Mouse (Mus musculus) forebrain, embryonic 16.5 days (tissue): Measurements from ENCODE around the gene Abr. TPM values are rescaled to one million over a fixed set of nuclear protein-coding genes. Genes with fewer than 3 reads are reported as not detected.

Experiments used
- ATAC-seq: fragments of 200-750 bp; cut with Nextera tagmentation; 2 replicates; pipeline ENCODE4 v1.8.0; 2017; ENCODE audit warnings: mild to moderate bottlenecking, moderate library complexity
- H3K27ac ChIP-seq: fragments of 300-500 bp; sonication (generic); 2 replicates; pipeline ENCODE4 v1.5.1; 2014; ENCODE audit warnings: low read length, control low read depth
- H3K27me3 ChIP-seq: fragments of 300-500 bp; sonication (generic); replicated peaks from 2 replicates; pipeline ENCODE4 v1.6.1; 2014; ENCODE audit warnings: low read length; ENCODE audit not compliant: control insufficient read depth, insufficient read depth
- H3K36me3 ChIP-seq: fragments of 300-500 bp; sonication (generic); 2 replicates; pipeline ENCODE4 v1.6.1; 2014; ENCODE audit not compliant: control insufficient read depth, insufficient read depth
- H3K4me1 ChIP-seq: fragments of 300-500 bp; sonication (generic); replicated peaks from 2 replicates; pipeline ENCODE4 v1.6.1; 2014; ENCODE audit warnings: low read length; ENCODE audit not compliant: control insufficient read depth, insufficient read depth
- H3K4me2 ChIP-seq: fragments of 300-500 bp; sonication (generic); 2 replicates; pipeline ENCODE4 v1.6.1; 2014; ENCODE audit warnings: mild to moderate bottlenecking, low read length, control low read depth
- H3K4me3 ChIP-seq: fragments of 300-500 bp; sonication (generic); replicated peaks from 2 replicates; pipeline ENCODE4 v1.5.1; 2014; ENCODE audit warnings: mild to moderate bottlenecking, low read length, control low read depth
- H3K9ac ChIP-seq: fragments of 300-500 bp; sonication (generic); replicated peaks from 2 replicates; pipeline ENCODE4 v1.6.1; 2014; ENCODE audit warnings: low read depth, low read length, control low read depth
- H3K9me3 ChIP-seq: fragments of 300-500 bp; sonication (generic); 2 replicates; pipeline ENCODE4 v1.6.1; 2016; ENCODE audit warnings: low read length; ENCODE audit not compliant: control insufficient read depth
- WGBS: fragments of 180-500 bp; shearing (Covaris S2); extraction: QIAGEN DNeasy Blood & Tissue Kit; methylation state at CpG from one replicate; pipeline ENCODE4 v1.1.7; 2014; 5-methylcytosine and 5-hydroxymethylcytosine counted together
- polyA plus RNA-seq: library from polyadenylated mRNA; unstranded; fragments of >200 nt; fragmentation: Nextera tagmentation; extraction: Ambion mirVana; gene quantifications from 2 replicates; pipeline ENCODE4 v1.2.1, GENCODE M21; 2015

The Abr gene
- polyA plus RNA-seq, 1 experiment from 2014 or later, result 121 TPM

DNA sequence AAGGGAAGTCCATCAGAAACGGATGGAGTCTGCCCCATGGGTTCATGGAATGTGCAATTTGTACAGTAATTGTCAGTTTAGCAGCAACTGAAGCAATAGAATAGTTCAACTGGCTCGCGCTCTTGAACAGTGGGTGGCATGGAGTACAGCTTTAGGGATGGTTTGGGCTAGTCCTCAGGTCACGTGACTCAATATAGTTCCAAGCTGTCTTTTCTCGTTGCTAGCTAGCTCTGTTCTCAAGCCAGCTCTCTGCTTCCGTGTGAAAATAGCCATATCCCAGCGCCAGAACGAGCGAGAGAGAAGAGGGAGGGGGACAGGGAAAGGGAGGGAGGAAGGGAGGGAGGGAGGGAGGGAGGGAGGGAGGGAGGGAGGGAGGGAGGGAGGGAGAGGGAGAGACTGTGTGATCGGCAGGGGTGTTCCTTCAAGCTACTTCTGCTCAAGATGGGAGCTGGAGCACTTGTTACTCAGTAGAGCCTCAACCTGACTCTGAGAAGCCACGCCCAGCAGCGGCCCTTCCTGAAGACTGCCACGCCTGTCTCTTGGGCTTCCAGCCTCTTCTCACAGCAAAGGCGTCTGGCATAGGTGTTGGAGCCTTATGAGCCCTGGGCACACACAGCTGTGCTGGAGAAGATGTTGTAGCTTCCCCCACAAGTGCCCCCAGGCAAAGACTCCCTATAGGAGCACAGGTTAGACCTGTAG, 28.9 kb upstream of the Abr start:
- H3K27ac ChIP-seq, result no peak overlapping the region
- no peak overlapping the region for H3K9ac ChIP-seq
- H3K4me3 ChIP-seq, result no peak overlapping the region
- no peaks in the 10 kb centered on the region for H3K9me3 ChIP-seq
- H3K4me1 ChIP-seq, result peaks cover 13% of the 10 kb centered on the region
- H3K4me2 ChIP-seq, result no peak overlapping the region
- peaks cover 15% of the 10 kb centered on the region for H3K27me3 ChIP-seq
- 53% methylated on average over 11 of the region's 14 CpGs for WGBS
- no peaks in the 10 kb centered on the region for H3K36me3 ChIP-seq
- ATAC-seq, result no peak

DNA sequence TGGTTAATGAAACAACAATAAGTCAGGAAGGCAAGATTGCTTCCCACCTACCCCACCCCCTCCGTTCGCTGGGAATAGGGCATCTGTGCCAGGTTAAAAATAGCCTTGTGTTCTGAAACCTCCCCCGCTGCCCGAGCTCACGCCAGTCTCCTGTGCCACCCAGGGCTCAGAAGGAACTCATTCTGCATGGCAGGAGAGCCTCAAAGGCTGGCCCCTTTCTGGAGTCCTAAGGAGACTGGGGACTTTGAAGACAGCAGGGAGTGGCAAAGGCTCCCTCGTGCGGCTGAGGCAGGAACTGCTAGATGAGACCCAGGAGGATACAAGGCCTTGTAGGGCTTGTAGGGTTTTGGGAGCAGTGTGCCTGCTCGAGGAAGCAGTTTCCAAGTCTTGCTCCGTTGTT, 25.4 kb upstream of the Abr start:
- Histone ChIP-seq H3K27ac (peak overlapping the region; percentile 41; the same call in 1 of the 2 replicates), H3K4me2 (peak overlapping the region; percentile 40), H3K4me3 (peak overlapping the region; percentile 13; the same call in 1 of the 2 replicates), H3K27me3 (peaks cover 14% of the 10 kb centered on the region; the same call in 1 of the 2 replicates), H3K36me3 (no peaks in the 10 kb centered on the region), H3K9me3 (no peaks in the 10 kb centered on the region), H3K9ac (no peak overlapping the region), H3K4me1 (peaks cover 22% of the 10 kb centered on the region)
- ATAC-seq, result peak; percentile 79
- 5% methylated on average over 9 of the region's 9 CpGs for WGBS

- H3K4me1 ChIP-seq, result peaks cover 22% of the 10 kb centered on the region
- H3K27ac ChIP-seq, result peak overlapping the region; percentile 41; the same call in 1 of the 2 replicates
- no peaks in the 10 kb centered on the region for H3K36me3 ChIP-seq
- H3K9me3 ChIP-seq, result no peaks in the 10 kb centered on the region
- peaks cover 12% of the 10 kb centered on the region for H3K27me3 ChIP-seq
- H3K9ac ChIP-seq, result no peak overlapping the region
- peak overlapping the region; percentile 13; the same call in 1 of the 2 replicates for H3K4me3 ChIP-seq
- H3K4me2 ChIP-seq, result peak overlapping the region; percentile 40
- peak; percentile 83 for ATAC-seq
- 0% methylated on average over 7 of the region's 7 CpGs for WGBS
These were observed 24.9 kb upstream of the Abr start for GRCm38 (mm10) chr11:76647062-76647461.

GRCm38 (mm10) chr11:76645955-76646354, 23.8 kb upstream of the Abr start:
- ATAC-seq, result peak; percentile 76
- Histone ChIP-seq H3K9ac (peak overlapping the region; percentile 31; the same call in 1 of the 2 replicates), H3K36me3 (no peaks in the 10 kb centered on the region), H3K27me3 (peaks cover 12% of the 10 kb centered on the region), H3K9me3 (no peaks in the 10 kb centered on the region), H3K27ac (no peak overlapping the region), H3K4me3 (peak overlapping the region; percentile 30), H3K4me2 (peak overlapping the region; percentile 44), H3K4me1 (peaks cover 22% of the 10 kb centered on the region)
- under 1% methylated on average over 19 of the region's 19 CpGs for WGBS

- Histone ChIP-seq H3K4me2 (no peak overlapping the region), H3K36me3 (no peaks in the 10 kb centered on the region), H3K4me3 (no peak overlapping the region), H3K9ac (no peak overlapping the region), H3K9me3 (no peaks in the 10 kb centered on the region), H3K27me3 (peaks cover 8% of the 10 kb centered on the region), H3K4me1 (peaks cover 22% of the 10 kb centered on the region), H3K27ac (no peak overlapping the region)
- ATAC-seq, result no peak
- 76% methylated on average over 9 of the region's 9 CpGs for WGBS
These were observed 22.9 kb upstream of the Abr start for GRCm38 (mm10) chr11:76645036-76645435.

- Histone ChIP-seq H3K27me3 (peaks cover 8% of the 10 kb centered on the region), H3K36me3 (no peaks in the 10 kb centered on the region), H3K9me3 (no peaks in the 10 kb centered on the region), H3K27ac (no peak overlapping the region), H3K4me2 (no peak overlapping the region), H3K4me3 (no peak overlapping the region), H3K9ac (no peak overlapping the region), H3K4me1 (peaks cover 27% of the 10 kb centered on the region)
- no peak for ATAC-seq
- 27% methylated on average over 6 of the region's 6 CpGs for WGBS
These were observed 22.1 kb upstream of the Abr start for GRCm38 (mm10) chr11:76644257-76644656.

- no peak overlapping the region for H3K4me3 ChIP-seq
- H3K36me3 ChIP-seq, result no peaks in the 10 kb centered on the region
- H3K27ac ChIP-seq, result no peak overlapping the region
- ATAC-seq, result no peak
- no peak overlapping the region for H3K9ac ChIP-seq
- WGBS, result 64% methylated on average over 4 of the region's 4 CpGs
- H3K4me2 ChIP-seq, result no peak overlapping the region
- H3K9me3 ChIP-seq, result no peaks in the 10 kb centered on the region
- H3K27me3 ChIP-seq, result peaks cover 2% of the 10 kb centered on the region; the same call in 1 of the 2 replicates
- H3K4me1 ChIP-seq, result peaks cover 13% of the 10 kb centered on the region
These were observed 18.1 kb upstream of the Abr start for GRCm38 (mm10) chr11:76640231-76640630.

GRCm38 (mm10) chr11:76639269-76639985, 17.3 kb upstream of the Abr start:
- WGBS, result 56% methylated on average over 17 of the region's 17 CpGs
- Histone ChIP-seq H3K36me3 (no peaks in the 10 kb centered on the region), H3K9ac (0 out of 2 replicates have a peak overlapping the region, but pooled peaks have one; percentile 7), H3K27ac (peak overlapping the region; percentile 84), H3K4me3 (no peak overlapping the region), H3K4me2 (no peak overlapping the region), H3K9me3 (no peaks in the 10 kb centered on the region), H3K27me3 (peaks cover 2% of the 10 kb centered on the region; the same call in 1 of the 2 replicates), H3K4me1 (peaks cover 10% of the 10 kb centered on the region)
- peak; percentile 83 for ATAC-seq

GRCm38 (mm10) chr11:76630487-76630886, 8.4 kb upstream of the Abr start:
- no peak for ATAC-seq
- Histone ChIP-seq H3K4me3 (no peak overlapping the region), H3K4me1 (no peaks in the 10 kb centered on the region), H3K9ac (no peak overlapping the region), H3K27ac (no peak overlapping the region), H3K36me3 (no peaks in the 10 kb centered on the region), H3K4me2 (no peak overlapping the region), H3K27me3 (no peaks in the 10 kb centered on the region), H3K9me3 (no peaks in the 10 kb centered on the region)
- 89% methylated on average over 5 of the region's 5 CpGs for WGBS
